Mouse (Mus musculus) ovary, postnatal 10 days (tissue): Measurements from ENCODE around the gene Fezf1.

Experiments used
- DNase-seq: peaks from one replicate; pipeline ENCODE4 v3.0.0; 2022; ENCODE audit warnings: low spot score

The Fezf1 gene

DNA sequence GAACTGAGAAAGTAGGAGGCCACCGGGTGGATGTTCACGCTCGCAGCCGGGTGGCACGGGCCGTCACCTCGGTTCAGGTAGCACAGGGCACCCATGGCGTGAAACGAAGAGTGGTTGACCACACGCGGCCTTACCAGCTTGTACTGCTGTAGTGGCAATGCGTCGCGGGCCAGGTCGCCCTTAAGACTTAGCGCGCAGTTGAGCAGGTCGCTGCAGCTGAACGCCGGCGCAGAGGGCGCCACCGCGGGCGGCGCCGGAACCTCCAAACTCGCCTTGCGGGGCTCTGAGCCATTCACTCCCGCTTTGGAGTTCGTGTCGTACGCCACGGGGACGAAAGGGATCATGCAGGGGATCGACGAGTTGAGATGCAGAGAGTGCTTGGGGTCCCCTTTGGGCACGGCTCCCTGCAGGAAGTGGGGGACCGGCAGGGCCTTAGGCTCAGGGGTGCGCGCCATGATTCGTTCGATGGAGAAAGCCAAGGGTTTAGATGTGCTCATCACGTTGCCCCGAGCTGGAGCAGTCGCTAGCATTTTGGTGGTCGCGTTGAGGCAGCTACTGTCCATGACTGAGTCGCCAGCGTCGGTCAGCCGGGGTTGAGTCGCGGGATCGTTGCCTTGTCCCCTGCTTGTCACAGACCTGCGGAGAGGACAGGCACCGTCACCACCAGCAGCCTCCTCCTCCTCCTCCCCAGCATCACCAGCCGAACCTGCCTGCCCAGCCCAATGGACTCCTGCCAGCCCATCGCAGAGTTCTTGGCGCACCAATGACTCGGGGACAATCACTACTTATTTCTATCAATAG, 450 bp downstream of the Fezf1 start:
- DNase-seq = no peak

DNA sequence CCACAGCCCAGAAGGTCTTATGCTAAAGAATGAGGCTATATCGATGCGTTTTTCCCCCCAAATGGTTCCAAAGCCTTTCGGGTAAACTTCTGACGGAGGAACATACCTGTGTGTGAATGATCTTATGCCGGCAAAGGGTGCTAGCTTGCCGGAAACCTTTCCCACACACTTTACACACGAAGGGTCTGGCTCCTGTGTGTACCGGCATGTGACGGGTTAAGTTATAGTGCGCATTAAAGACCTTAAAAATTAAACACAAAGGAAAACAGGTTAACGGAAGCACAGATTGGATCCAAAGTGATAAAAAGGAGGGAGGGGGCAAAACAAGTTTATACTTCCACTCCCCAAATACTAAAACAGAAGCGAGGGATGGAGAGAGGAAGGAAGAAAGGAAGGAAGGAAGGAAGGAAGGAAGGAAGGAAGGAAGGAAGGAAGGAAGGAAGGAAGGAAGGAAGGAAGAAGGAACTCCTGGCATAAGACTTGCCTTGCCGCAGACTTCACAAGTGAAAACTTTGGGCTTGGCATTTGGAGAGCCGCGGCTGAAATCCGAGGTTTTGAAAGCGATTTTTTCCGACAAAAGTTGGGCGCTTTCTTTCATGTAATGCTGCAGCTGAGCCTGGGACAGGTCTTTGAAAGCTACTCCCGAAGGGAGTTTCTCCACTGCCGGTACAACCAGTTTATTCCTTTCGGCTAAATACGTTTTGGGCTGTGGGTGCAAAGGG, 1.2 kb downstream of the Fezf1 start:
- no peak for DNase-seq

DNA sequence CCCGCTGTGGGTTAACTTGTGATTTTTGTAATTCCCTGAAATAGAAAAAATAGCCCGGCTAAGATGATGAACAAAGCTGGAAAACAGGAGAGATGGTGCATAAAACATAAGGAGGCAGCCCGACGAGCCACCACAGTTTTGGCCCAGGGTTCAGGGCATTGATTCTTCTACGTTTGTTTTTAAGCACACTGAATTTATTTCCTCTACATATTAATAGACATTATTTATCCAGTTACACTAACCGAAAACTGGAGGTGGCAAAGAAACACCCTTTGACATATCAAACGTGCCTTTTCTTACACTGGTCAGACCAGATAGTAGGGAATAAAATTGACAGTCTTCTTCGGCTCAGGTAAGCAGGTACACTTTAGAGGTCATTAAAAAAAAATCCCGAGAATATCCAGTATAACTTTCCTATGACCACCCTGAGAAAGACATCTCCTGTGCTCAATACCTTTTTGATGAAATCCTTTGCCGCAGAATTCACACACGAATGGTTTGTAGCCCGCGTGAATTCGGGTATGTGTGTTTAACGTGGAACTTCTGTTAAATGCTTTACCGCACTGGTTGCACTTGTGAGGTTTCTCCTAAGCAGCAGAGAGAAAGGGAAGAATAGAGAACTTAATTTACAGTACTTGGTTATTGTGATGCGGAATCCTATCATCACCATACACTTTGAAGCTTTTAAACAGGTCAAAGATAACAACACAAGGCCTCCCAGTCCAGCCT, 1.9 kb downstream of the Fezf1 start:
- no peak for DNase-seq

DNA sequence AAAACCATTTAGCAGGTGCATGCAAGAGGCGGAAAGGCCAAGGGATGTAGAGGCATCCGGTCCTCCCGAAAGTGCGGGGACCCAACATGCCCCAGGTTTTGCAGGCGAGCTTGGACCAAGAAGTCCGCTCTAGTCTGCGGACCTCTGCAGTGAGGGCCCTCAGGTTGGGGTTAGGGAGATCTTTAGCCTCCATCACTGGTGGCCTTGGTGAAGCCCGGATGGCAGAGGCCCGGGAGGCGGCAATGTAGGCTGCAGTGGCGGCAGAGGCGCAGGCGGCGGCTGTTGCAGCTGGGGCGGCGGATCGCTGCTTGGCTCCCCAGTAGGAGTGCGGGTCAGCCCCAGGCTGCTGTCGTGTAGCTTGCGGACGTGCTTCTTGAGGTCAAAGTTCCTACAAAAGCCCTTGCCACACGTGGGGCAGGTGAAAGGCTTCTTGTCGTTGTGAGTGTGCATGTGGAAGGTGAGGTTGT, 2.6 kb downstream of the Fezf1 start:
- no peak for DNase-seq

DNA sequence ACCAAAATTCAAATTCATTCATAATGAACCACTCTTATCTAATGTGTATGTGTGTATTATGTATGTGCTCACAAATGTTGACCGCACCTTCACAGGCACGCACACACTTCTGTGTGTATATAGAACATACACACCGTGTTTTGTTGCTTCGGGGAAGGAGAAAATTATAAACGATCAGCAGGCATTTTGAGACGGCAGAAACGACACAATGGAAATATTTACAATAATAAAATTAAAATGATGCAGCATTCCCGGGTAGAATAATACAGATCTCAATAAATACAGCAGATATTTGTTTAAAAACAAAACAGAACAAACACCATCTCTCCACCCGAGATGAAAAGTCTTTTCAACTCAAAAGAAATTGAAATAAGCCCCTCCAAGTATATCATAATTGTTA, 3.0 kb downstream of the Fezf1 start:
- DNase-seq = no peak

DNA sequence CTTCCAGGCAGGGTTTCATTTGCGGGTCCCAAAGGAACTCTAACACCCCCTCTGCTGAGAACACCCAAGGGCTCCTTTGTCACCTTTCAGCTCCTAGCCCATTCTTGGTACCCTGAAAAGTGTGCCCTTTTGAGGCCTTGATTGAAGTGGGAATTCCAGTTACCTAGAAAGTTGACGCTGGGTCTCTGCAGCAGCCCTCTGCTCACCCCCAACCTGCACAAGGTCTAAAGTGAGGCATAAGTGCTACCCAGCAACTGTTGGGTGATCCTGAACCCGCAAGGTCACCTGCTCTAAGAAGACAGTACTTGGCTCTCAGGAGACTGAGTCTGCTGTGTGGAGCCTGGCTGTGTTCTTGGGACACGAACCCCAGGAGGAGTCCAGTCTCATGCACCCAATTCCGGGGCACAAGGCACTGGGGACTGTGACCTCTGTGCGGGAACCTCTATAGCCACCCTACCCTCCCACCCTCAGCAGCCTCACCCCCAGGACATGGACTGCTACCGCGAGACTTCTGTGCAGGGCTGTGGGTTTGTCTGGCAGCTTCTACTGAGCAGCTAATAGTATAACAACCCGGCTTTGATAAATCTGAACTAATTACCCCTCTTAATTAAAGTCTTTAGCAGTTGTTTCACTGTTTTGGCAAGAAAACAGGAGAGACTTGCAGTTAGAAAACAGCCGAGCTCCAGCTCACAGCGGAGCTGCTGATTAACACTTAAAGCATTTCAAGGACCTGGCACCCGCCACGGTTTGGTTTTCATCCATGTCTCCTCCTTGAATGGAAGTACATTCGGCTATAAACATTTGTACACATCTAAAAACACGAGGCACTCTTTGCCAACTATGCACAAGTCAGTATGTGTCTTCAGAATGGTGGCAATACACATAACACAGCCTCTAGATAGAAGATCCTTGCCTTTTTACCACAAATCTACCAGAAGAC, 4.1 kb downstream of the Fezf1 start:
- DNase-seq = no peak

DNA sequence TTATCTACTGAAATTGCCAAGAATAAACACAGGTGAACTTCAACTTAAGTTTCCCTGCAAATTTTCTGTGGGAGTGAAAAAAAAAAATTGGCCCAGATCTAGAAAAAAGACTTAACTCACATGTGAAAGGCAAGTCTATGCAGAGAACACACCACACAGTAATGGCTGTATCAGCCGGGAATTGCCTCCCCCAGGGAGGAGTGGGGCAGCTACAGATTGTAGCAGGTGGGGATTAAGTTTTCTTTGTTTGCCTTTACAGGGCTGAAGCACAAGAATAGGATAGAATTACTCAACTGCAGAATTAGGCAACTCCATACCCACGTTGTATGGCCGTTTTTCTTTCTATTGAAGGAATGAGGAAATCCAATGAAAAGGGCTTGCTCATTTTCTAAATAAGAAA, 36.7 kb downstream of the Fezf1 start:
- no peak for DNase-seq

DNA sequence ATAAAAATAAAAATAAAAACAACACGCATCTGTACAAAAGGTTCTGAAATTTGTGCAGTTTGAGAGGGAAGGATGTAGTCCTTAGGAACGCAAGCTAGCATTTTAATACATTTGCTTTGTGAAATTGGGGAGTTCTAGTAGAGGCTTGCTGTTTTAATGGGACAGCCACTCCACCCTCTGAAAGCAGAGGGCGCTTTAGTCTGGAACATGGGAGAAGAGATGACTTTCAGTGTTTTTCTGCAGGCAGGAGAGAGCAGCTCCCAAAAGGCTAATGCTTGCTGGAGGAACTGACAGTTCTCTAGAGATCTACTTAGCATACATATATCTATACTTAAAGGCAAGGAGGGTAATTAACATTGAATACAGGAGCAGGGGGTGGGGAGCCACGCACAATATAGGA, 40.4 kb downstream of the Fezf1 start:
- DNase-seq = no peak

DNA sequence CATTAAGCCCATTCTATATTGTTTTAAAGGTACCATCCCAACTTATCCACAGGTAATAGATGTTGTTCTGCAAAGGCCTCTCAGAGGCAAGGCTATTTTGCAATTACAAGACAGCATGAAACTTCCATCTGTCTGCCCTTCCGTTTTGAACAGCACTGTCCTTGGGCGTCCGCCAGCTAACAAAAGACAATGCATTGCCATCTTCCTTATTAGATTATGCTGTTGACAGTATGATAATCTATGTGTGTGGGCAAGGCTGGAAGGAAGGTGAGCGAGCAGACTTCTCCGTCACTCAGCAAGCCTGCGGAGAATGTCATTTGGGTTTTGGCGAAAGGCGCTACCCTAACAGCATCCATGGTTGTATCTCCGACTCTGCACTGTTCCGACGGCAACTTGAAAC, 45.5 kb downstream of the Fezf1 start:
- DNase-seq = no peak
